Mouse (Mus musculus): ENCODE data around the gene Snx22. TPM values are rescaled to one million over a fixed set of nuclear protein-coding genes. Genes with fewer than 3 reads are reported as not detected.

Snx22 gene
- polyA plus RNA-seq (2014; fragmentation: Illumina TruSeq; extraction: RNeasy Lipid Tissue Mini Kit (QIAGEN cat#74804)) = 0.23 TPM

DNA sequence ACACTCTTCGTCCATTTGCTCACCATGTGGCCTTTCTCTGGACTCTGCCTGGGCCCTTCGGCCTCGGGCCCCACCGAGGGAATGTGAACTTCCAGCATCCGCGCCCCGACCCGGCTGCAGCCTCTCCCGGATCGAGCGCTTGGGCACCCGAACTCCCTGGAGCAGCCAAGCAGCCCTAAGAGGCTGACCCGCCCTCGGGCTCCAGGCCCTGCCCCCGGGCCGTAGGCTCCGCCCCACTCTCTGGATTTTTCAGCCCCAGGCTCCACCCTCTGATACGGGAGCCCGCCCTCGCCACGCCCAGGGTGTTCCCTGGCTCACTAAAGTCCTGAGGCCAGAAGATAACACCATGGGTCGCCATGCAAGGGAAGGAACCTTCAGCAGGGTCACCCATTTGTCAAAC lies at the start of gene Snx22:
Gene Snx22 (minus strand): TSS at position 137 of the 400 bp plus-strand sequence.

DNA sequence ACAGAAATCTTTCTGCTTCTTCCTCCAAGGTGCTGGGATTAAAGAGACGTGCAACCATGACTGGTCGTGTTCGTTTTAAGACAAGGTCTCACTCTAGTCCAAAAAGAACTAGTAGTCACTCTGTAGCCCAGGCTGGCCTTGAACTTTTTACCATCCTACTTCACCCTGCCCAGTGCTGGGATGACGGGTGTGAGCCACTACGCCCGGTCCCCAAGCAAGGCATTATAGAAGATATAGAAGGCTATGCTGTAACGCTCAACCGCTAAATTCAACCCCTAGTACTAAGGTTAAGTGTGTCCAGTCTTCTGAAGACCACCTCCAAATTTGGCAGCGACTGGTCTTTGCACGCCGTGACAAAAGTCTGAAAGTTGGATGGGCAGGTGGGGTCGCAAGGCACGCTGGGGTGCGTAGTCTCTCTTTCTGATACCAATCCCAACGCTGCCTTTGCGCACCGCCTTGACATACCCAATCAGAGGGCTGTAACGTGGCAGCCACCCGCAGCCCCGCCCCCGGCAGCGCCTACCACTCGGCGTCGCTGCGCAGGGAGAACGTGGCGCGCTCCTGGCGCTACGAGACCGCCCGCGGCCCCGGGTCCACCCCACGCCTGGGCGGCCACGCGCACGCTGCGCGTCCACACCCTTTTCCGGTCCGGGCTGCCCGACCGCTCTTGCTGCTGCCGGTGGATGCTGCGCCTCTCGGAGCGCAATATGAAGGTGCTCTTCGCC lies 9.8 kb downstream of the Snx22 start, which contains the start of gene Ppib:
Gene Ppib (plus strand): TSS at position 640 of the 725 bp plus-strand sequence.

Other genes starting within 250 kb of the Snx22 start
- gene Zfp609, start 242.2 kb downstream of the Snx22 start, polyA plus RNA-seq (2014; fragmentation: Illumina TruSeq; extraction: RNeasy Lipid Tissue Mini Kit (QIAGEN cat#74804)) = 13.9 TPM
- 101 TPM for gene Pclaf, start 179.5 kb downstream of the Snx22 start, polyA plus RNA-seq (2014; fragmentation: Illumina TruSeq; extraction: RNeasy Lipid Tissue Mini Kit (QIAGEN cat#74804))
- 60.6 TPM for gene Trip4, start 160.9 kb downstream of the Snx22 start, polyA plus RNA-seq (2014; fragmentation: Illumina TruSeq; extraction: RNeasy Lipid Tissue Mini Kit (QIAGEN cat#74804))
- gene Csnk1g1, start 160.8 kb downstream of the Snx22 start, polyA plus RNA-seq (2014; fragmentation: Illumina TruSeq; extraction: RNeasy Lipid Tissue Mini Kit (QIAGEN cat#74804)) = 51.7 TPM
- 297 TPM for gene Ppib, start 9.5 kb downstream of the Snx22 start, polyA plus RNA-seq (2014; fragmentation: Illumina TruSeq; extraction: RNeasy Lipid Tissue Mini Kit (QIAGEN cat#74804))
- 114 TPM for gene Snx1, start 56.9 kb upstream of the Snx22 start, polyA plus RNA-seq (2014; fragmentation: Illumina TruSeq; extraction: RNeasy Lipid Tissue Mini Kit (QIAGEN cat#74804))
- gene Ciao2a, start 56.9 kb upstream of the Snx22 start, polyA plus RNA-seq (2014; fragmentation: Illumina TruSeq; extraction: RNeasy Lipid Tissue Mini Kit (QIAGEN cat#74804)) = 121 TPM
- 1.6 TPM for gene Dapk2, start 88.5 kb upstream of the Snx22 start, polyA plus RNA-seq (2014; fragmentation: Illumina TruSeq; extraction: RNeasy Lipid Tissue Mini Kit (QIAGEN cat#74804))

All from ovary, adult 10 weeks (tissue).